Mouse (Mus musculus): ENCODE results near the gene Hck. TPM values are rescaled to one million over a fixed set of nuclear protein-coding genes. Genes with fewer than 3 reads are reported as not detected.
A peak's percentile ranks its signal among the peaks of the same experiment; 100 is the strongest.

Hck gene
- total and polyA plus RNA-seq, 3 experiments: 0.05 TPM; not detected in 2

GRCm38 (mm10) chr2:153087091-153087490 is 21.2 kb upstream of the Hck start:
- H3K9me3 ChIP-seq (replicated peaks): no peaks in the 10 kb centered on the region
- TF ChIP-seq GATA2 (IDR thresholded peaks at IDR 0.05; ENCODE audit: borderline replicate concordance, low read depth, low read length) (no peak), TAL1 (conservative IDR thresholded peaks at IDR 0.05; ENCODE audit: low read depth, low read length) (no peak), GATA1 (IDR thresholded peaks at IDR 0.05; ENCODE audit: borderline replicate concordance, low read length) (no peak), POLR2AphosphoS5 (IDR thresholded peaks at IDR 0.05; ENCODE audit: insufficient replicate concordance, low read depth, low read length) (no peak), CTCF (IDR thresholded peaks at IDR 0.05; ENCODE audit: low read depth, low read length) (no peak)
- ATAC-seq (ENCODE audit: extremely low read depth, insufficient number of reproducible peaks, low FRiP score, poor library complexity, severe bottlenecking): no peak

GRCm38 (mm10) chr2:153089316-153089715 is 19.0 kb upstream of the Hck start:
- TF ChIP-seq TAL1 (conservative IDR thresholded peaks at IDR 0.05; ENCODE audit: low read depth, low read length) (no peak), POLR2AphosphoS5 (IDR thresholded peaks at IDR 0.05; ENCODE audit: insufficient replicate concordance, low read depth, low read length) (no peak), CTCF (IDR thresholded peaks at IDR 0.05; ENCODE audit: low read depth, low read length) (no peak), GATA1 (IDR thresholded peaks at IDR 0.05; ENCODE audit: borderline replicate concordance, low read length) (no peak), GATA2 (IDR thresholded peaks at IDR 0.05; ENCODE audit: borderline replicate concordance, low read depth, low read length) (no peak)
- DNase-seq (ENCODE audit: low spot score): no peak
- no peak for ATAC-seq (ENCODE audit: extremely low read depth, insufficient number of reproducible peaks, low FRiP score, poor library complexity, severe bottlenecking)
- no peak overlapping the region for H3K4me3 ChIP-seq (ENCODE audit: low read depth, low read length)
- no peaks in the 10 kb centered on the region for H3K36me3 ChIP-seq (replicated peaks)
- H3K4me1 ChIP-seq (ENCODE audit: insufficient read depth, low read depth, low read length): peaks cover 13% of the 10 kb centered on the region
- no peaks in the 10 kb centered on the region; the same call in 1 of the 2 replicates for H3K27me3 ChIP-seq (ENCODE audit: insufficient read depth, low read length)
- no peaks in the 10 kb centered on the region for H3K9me3 ChIP-seq (replicated peaks)

More at GRCm38 (mm10) chr2:153087091-153087490, 21.2 kb upstream of the Hck start:
- no peak overlapping the region for H3K4me3 ChIP-seq (ENCODE audit: low read depth, low read length)
- H3K27me3 ChIP-seq (ENCODE audit: insufficient read depth, low read length): no peaks in the 10 kb centered on the region; the same call in 1 of the 2 replicates
- no peaks in the 10 kb centered on the region for H3K36me3 ChIP-seq (replicated peaks)
- H3K4me1 ChIP-seq (ENCODE audit: insufficient read depth, low read depth, low read length): peaks cover 13% of the 10 kb centered on the region
- no peak for DNase-seq (ENCODE audit: low spot score)

GRCm38 (mm10) chr2:153090551-153091165 is 17.6 kb upstream of the Hck start:
- Histone ChIP-seq H3K27me3 (ENCODE audit: insufficient read depth, low read length) (no peaks in the 10 kb centered on the region; the same call in 1 of the 2 replicates), H3K4me3 (ENCODE audit: low read depth, low read length) (no peak overlapping the region; the same call in 1 of the 2 replicates), H3K9me3 (replicated peaks) (no peaks in the 10 kb centered on the region), H3K36me3 (replicated peaks) (no peaks in the 10 kb centered on the region), H3K4me1 (ENCODE audit: insufficient read depth, low read depth, low read length) (peaks cover 13% of the 10 kb centered on the region)
- ATAC-seq (ENCODE audit: extremely low read depth, insufficient number of reproducible peaks, low FRiP score, poor library complexity, severe bottlenecking) (peak; percentile 22; the same call in 1 of the 2 replicates), DNase-seq (ENCODE audit: low spot score) (peak; percentile 29)
- TF ChIP-seq GATA1 (IDR thresholded peaks at IDR 0.05; ENCODE audit: borderline replicate concordance, low read length): no peak

- DNase-seq (ENCODE audit: low spot score): no peak
- TF ChIP-seq CTCF (IDR thresholded peaks at IDR 0.05; ENCODE audit: low read depth, low read length): no peak
- TF ChIP-seq GATA1 (IDR thresholded peaks at IDR 0.05; ENCODE audit: borderline replicate concordance, low read length): no peak
- no peak for TF ChIP-seq GATA2 (IDR thresholded peaks at IDR 0.05; ENCODE audit: borderline replicate concordance, low read depth, low read length)
- no peak for TF ChIP-seq POLR2AphosphoS5 (IDR thresholded peaks at IDR 0.05; ENCODE audit: insufficient replicate concordance, low read depth, low read length)
- Histone ChIP-seq H3K4me1 (ENCODE audit: insufficient read depth, low read depth, low read length) (no peaks in the 10 kb centered on the region), H3K36me3 (replicated peaks) (no peaks in the 10 kb centered on the region), H3K4me3 (ENCODE audit: low read depth, low read length) (no peak overlapping the region), H3K9me3 (replicated peaks) (no peaks in the 10 kb centered on the region), H3K27me3 (ENCODE audit: insufficient read depth, low read length) (peaks cover 39% of the 10 kb centered on the region)
- ATAC-seq (ENCODE audit: extremely low read depth, insufficient number of reproducible peaks, low FRiP score, poor library complexity, severe bottlenecking): no peak
Measured at GRCm38 (mm10) chr2:153107046-153107766, 1.1 kb upstream of the Hck start.

GRCm38 (mm10) chr2:153107802-153108201 is 466 bp upstream of the Hck start:
- no peak for DNase-seq (ENCODE audit: low spot score)
- H3K36me3 ChIP-seq (replicated peaks): no peaks in the 10 kb centered on the region
- H3K4me1 ChIP-seq (ENCODE audit: insufficient read depth, low read depth, low read length): no peaks in the 10 kb centered on the region
- peaks cover 39% of the 10 kb centered on the region for H3K27me3 ChIP-seq (ENCODE audit: insufficient read depth, low read length)
- no peak for TF ChIP-seq GATA1 (IDR thresholded peaks at IDR 0.05; ENCODE audit: borderline replicate concordance, low read length)
- no peak for TF ChIP-seq CTCF (IDR thresholded peaks at IDR 0.05; ENCODE audit: low read depth, low read length)
- TF ChIP-seq TAL1 (conservative IDR thresholded peaks at IDR 0.05; ENCODE audit: low read depth, low read length): no peak
- no peak for TF ChIP-seq POLR2AphosphoS5 (IDR thresholded peaks at IDR 0.05; ENCODE audit: insufficient replicate concordance, low read depth, low read length)
- TF ChIP-seq GATA2 (IDR thresholded peaks at IDR 0.05; ENCODE audit: borderline replicate concordance, low read depth, low read length): no peak
- no peaks in the 10 kb centered on the region for H3K9me3 ChIP-seq (replicated peaks)
- ATAC-seq (ENCODE audit: extremely low read depth, insufficient number of reproducible peaks, low FRiP score, poor library complexity, severe bottlenecking): no peak
- no peak overlapping the region for H3K4me3 ChIP-seq (ENCODE audit: low read depth, low read length)

- no peaks in the 10 kb centered on the region for H3K4me1 ChIP-seq (ENCODE audit: insufficient read depth, low read depth, low read length)
- H3K9me3 ChIP-seq (replicated peaks): no peaks in the 10 kb centered on the region
- ATAC-seq (ENCODE audit: extremely low read depth, insufficient number of reproducible peaks, low FRiP score, poor library complexity, severe bottlenecking) (no peak), DNase-seq (ENCODE audit: low spot score) (no peak)
- no peak overlapping the region for H3K4me3 ChIP-seq (ENCODE audit: low read depth, low read length)
- TF ChIP-seq TAL1 (conservative IDR thresholded peaks at IDR 0.05; ENCODE audit: low read depth, low read length) (no peak), CTCF (IDR thresholded peaks at IDR 0.05; ENCODE audit: low read depth, low read length) (no peak), GATA2 (IDR thresholded peaks at IDR 0.05; ENCODE audit: borderline replicate concordance, low read depth, low read length) (no peak), POLR2AphosphoS5 (IDR thresholded peaks at IDR 0.05; ENCODE audit: insufficient replicate concordance, low read depth, low read length) (no peak), GATA1 (IDR thresholded peaks at IDR 0.05; ENCODE audit: borderline replicate concordance, low read length) (no peak)
- peaks cover 44% of the 10 kb centered on the region for H3K27me3 ChIP-seq (ENCODE audit: insufficient read depth, low read length)
- no peaks in the 10 kb centered on the region for H3K36me3 ChIP-seq (replicated peaks)
Measured at GRCm38 (mm10) chr2:153109596-153109995, 1.3 kb downstream of the Hck start.

Measured in G1E (cell line).